ENCODE assay signal across 9 mouse cellular contexts in the genomic region with DNA sequence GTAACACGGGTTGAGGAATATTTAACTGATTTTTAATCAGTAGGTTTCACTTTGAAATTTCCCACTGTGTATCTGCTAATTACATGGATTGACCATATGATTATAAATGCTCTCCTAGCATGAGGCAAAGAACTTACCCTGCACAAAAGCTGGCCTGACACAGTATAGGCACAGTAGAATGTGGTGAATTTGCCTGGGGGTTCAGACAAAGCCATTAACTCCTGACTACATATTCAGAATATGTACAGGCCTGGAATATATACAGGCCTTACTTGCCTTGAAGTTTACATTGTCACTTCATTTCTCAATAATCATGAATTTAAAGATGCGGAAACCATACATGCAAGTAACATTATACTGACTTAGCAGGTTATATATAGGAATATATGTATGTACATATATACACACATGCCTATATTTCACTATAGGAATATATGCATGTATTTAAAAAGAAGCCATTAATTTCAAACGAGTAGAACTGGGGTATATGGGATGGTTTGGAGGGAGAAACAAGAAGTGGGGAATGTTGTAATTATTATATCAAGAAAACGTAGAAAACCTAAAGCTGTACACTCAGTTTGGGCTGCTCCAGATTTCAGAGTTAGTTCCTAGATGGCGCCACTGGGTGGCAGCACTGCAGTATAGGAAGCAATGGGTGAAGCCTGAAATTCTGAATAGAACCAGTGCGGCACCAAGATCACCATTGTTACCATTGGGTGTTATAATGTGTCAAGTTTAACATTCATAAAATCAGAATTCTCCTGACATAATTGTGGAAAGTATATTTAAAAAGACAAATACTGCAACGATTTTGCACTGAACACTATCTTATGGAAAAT.
DNase-seq lines count a peak whose midpoint lies in the region; ATAC-seq and TF ChIP-seq lines count a peak whose summit lies in the region.
"Had no signal": no experiment of that assay in that cellular context is flagged by ENCODE, and none has a peak within 500 bp of the region (broad histone marks: within the 10 kb centered on the region; RNA-seq: fewer than 3 reads in every experiment).

No protein-coding gene starts in this region.

- H3ac ChIP-seq in C2C12 (ENCODE audit: control insufficient read depth, insufficient read length, low read depth), result no peak overlapping the region

- no peaks in the 10 kb centered on the region for H3K79me2 ChIP-seq in C2C12 (ENCODE audit: control insufficient read depth, insufficient read depth)

- DNase-seq in adrenal gland, adult 18-20 months (ENCODE audit: low spot score in 2 of 2), result peak; percentile 40 to 63
- DNase-seq in embryo, embryonic 11 days, result peak; percentile 73
- DNase-seq in kidney, postnatal 10 days, result peak; percentile 82
- DNase-seq in liver, embryonic 14.5 days (ENCODE audit: low read depth in 3 of 3, low spot score in 3 of 3), result peak in 2 of 3 experiments; percentile 4 to 14
- DNase-seq in thymus, postnatal 25 days, result peak; percentile 49

- H3K9me3 ChIP-seq in liver, embryonic 14.5 days (ENCODE audit: control insufficient read depth, low read length), result no peaks in the 10 kb centered on the region
- no peaks in the 10 kb centered on the region for H3K9me3 ChIP-seq in neural tube, embryonic 15.5 days (replicated peaks)
- H3K9me3 ChIP-seq: embryonic facial prominence, embryonic 15.5 days had no signal

- WGBS in liver, embryonic 14.5 days (ENCODE audit: insufficient replicate concordance), result 28% methylated on average over 7 of the region's 7 CpGs
- WGBS in neural tube, embryonic 15.5 days, result 38% methylated on average over 7 of the region's 7 CpGs

- peaks cover 3% of the 10 kb centered on the region for H3K36me3 ChIP-seq in C2C12 (ENCODE audit: control insufficient read depth, insufficient read depth)
- H3K36me3 ChIP-seq in liver, embryonic 14.5 days (replicated peaks; ENCODE audit: control insufficient read depth, insufficient read depth, low read depth), result no peaks in the 10 kb centered on the region
- H3K36me3 ChIP-seq in neural tube, embryonic 15.5 days, result no peaks in the 10 kb centered on the region
- H3K36me3 ChIP-seq: embryonic facial prominence, embryonic 15.5 days had no signal

- no peak overlapping the region for H3K27ac ChIP-seq in liver, embryonic 14.5 days
- H3K27ac ChIP-seq in neural tube, embryonic 15.5 days (replicated peaks), result no peak overlapping the region
- H3K27ac ChIP-seq: embryonic facial prominence, embryonic 15.5 days had no signal

- peak; percentile 65 for TF ChIP-seq CTCF in C2C12 (IDR thresholded peaks at IDR 0.05; ENCODE audit: control insufficient read depth, insufficient read depth, insufficient read length)
- peak; percentile 67 for TF ChIP-seq CTCF in liver, embryonic 14.5 days (IDR thresholded peaks at IDR 0.05; ENCODE audit: low read depth)

- H3K4me3 ChIP-seq in C2C12 (ENCODE audit: insufficient read depth, poor library complexity, severe bottlenecking), result no peak overlapping the region
- no peak overlapping the region for H3K4me3 ChIP-seq in liver, embryonic 14.5 days (ENCODE audit: insufficient read depth in 1 of 2, low read depth in 2 of 2, low read length in 2 of 2)
- H3K4me3 ChIP-seq in neural tube, embryonic 15.5 days (replicated peaks), result no peak overlapping the region
- H3K4me3 ChIP-seq: embryonic facial prominence, embryonic 15.5 days had no signal

- no peaks in the 10 kb centered on the region for H3K4me1 ChIP-seq in liver, embryonic 14.5 days (replicated peaks; ENCODE audit: control insufficient read depth in 2 of 2, insufficient read depth in 2 of 2, low read length in 1 of 2)
- no peaks in the 10 kb centered on the region for H3K4me1 ChIP-seq in neural tube, embryonic 15.5 days
- H3K4me1 ChIP-seq: embryonic facial prominence, embryonic 15.5 days had no signal

- no peaks in the 10 kb centered on the region for H3K79me3 ChIP-seq in C2C12 (ENCODE audit: low read depth)

- H3K4me2 ChIP-seq in liver, embryonic 14.5 days (ENCODE audit: low read depth), result no peak overlapping the region
- no peak overlapping the region for H3K4me2 ChIP-seq in neural tube, embryonic 15.5 days
- H3K4me2 ChIP-seq: embryonic facial prominence, embryonic 15.5 days had no signal

- no peak overlapping the region for H3K9ac ChIP-seq in liver, embryonic 14.5 days (replicated peaks)
- H3K9ac ChIP-seq in neural tube, embryonic 15.5 days (replicated peaks), result no peak overlapping the region
- H3K9ac ChIP-seq: embryonic facial prominence, embryonic 15.5 days had no signal

- ATAC-seq in granulocyte monocyte progenitor cell, adult 5-6 weeks (replicated peaks; ENCODE audit: poor library complexity, severe bottlenecking), result peak; percentile 99
- ATAC-seq in liver, embryonic 14.5 days (ENCODE audit: insufficient read depth), result no peak
- ATAC-seq in neural tube, embryonic 15.5 days (ENCODE audit: low FRiP score), result peak; percentile 88; the same call in 1 of the 2 replicates

- no peaks in the 10 kb centered on the region for H3K27me3 ChIP-seq in C2C12 (ENCODE audit: control insufficient read depth, insufficient read depth, insufficient read length)
- no peaks in the 10 kb centered on the region for H3K27me3 ChIP-seq in liver, embryonic 14.5 days (ENCODE audit: control insufficient read depth, insufficient read depth, low read length)
- no peaks in the 10 kb centered on the region for H3K27me3 ChIP-seq in neural tube, embryonic 15.5 days (replicated peaks)
- H3K27me3 ChIP-seq: embryonic facial prominence, embryonic 15.5 days had no signal

- no peak for TF ChIP-seq EP300 in liver, embryonic 14.5 days (IDR thresholded peaks at IDR 0.05; ENCODE audit: low read depth)

TF ChIP-seq in C2C12, 6 proteins besides CTCF, POLR2A, EP300 and RAD21:
- TF ChIP-seq MYOG (IDR thresholded peaks at IDR 0.05; ENCODE audit: control insufficient read depth, extremely low read depth, insufficient read length) (no peak), USF1 (IDR thresholded peaks at IDR 0.05; ENCODE audit: low read depth) (no peak), MAX (IDR thresholded peaks at IDR 0.05) (no peak), FOSL1 (IDR thresholded peaks at IDR 0.05; ENCODE audit: insufficient read depth, low read length, poor library complexity, severe bottlenecking) (no peak), MYOD1 (IDR thresholded peaks at IDR 0.05; ENCODE audit: control insufficient read depth, insufficient read length, low read depth) (no peak), CEBPB (IDR thresholded peaks at IDR 0.05; ENCODE audit: low read depth) (no peak)

Comparison
In these comparisons a context has a peak if more than half of its experiments do, and no peak if none do; other contexts are left out.
1. DNase-seq: peak in every context shown above with its lines; median percentile 82 in kidney, postnatal 10 days; 73 in embryo, embryonic 11 days; 52 in adrenal gland, adult 18-20 months; 49 in thymus, postnatal 25 days; 9 in liver, embryonic 14.5 days.